Mouse (Mus musculus): ENCODE data around the gene Fndc3b. TPM values are rescaled to one million over a fixed set of nuclear protein-coding genes. Genes with fewer than 3 reads are reported as not detected.

Fndc3b gene
- polyA plus RNA-seq, 1 experiment from 2014 or later: 20.3 TPM

- Histone ChIP-seq H3K27me3 (no peaks in the 10 kb centered on the region), H3K36me3 (no peaks in the 10 kb centered on the region), H3K4me2 (no peak overlapping the region), H3K9me3 (no peaks in the 10 kb centered on the region), H3K4me1 (replicated peaks) (peaks cover 3% of the 10 kb centered on the region; the same call in 1 of the 2 replicates), H3K4me3 (replicated peaks) (no peak overlapping the region), H3K9ac (replicated peaks) (no peak overlapping the region), H3K27ac (no peak overlapping the region)
- 67% methylated on average over 5 of the region's 5 CpGs for WGBS
- ATAC-seq (ENCODE audit: insufficient number of reproducible peaks, insufficient read depth, low FRiP score, low TSS enrichment, low read depth): no peak
Measured at GRCm38 (mm10) chr3:27735113-27735512, 24.0 kb upstream of the Fndc3b start.

- no peak for ATAC-seq (ENCODE audit: insufficient number of reproducible peaks, insufficient read depth, low FRiP score, low TSS enrichment, low read depth)
- 81% methylated on average over 8 of the region's 8 CpGs for WGBS
- peaks cover 17% of the 10 kb centered on the region for H3K4me1 ChIP-seq (replicated peaks)
- no peak overlapping the region for H3K4me2 ChIP-seq
- no peaks in the 10 kb centered on the region for H3K9me3 ChIP-seq
- no peaks in the 10 kb centered on the region for H3K27me3 ChIP-seq
- H3K36me3 ChIP-seq: no peaks in the 10 kb centered on the region
- H3K9ac ChIP-seq (replicated peaks): no peak overlapping the region
- H3K4me3 ChIP-seq (replicated peaks): no peak overlapping the region
- no peak overlapping the region for H3K27ac ChIP-seq
Measured at GRCm38 (mm10) chr3:27728798-27729782, 18.0 kb upstream of the Fndc3b start.

GRCm38 (mm10) chr3:27728176-27728575 lies 17.1 kb upstream of the Fndc3b start:
- H3K4me1 ChIP-seq (replicated peaks): peaks cover 20% of the 10 kb centered on the region
- H3K27me3 ChIP-seq: no peaks in the 10 kb centered on the region
- H3K9me3 ChIP-seq: no peaks in the 10 kb centered on the region
- no peak overlapping the region for H3K4me3 ChIP-seq (replicated peaks)
- no peak overlapping the region for H3K27ac ChIP-seq
- H3K36me3 ChIP-seq: no peaks in the 10 kb centered on the region
- H3K4me2 ChIP-seq: no peak overlapping the region
- H3K9ac ChIP-seq (replicated peaks): no peak overlapping the region
- no peak for ATAC-seq (ENCODE audit: insufficient number of reproducible peaks, insufficient read depth, low FRiP score, low TSS enrichment, low read depth)
- WGBS: 11% methylated on average over 7 of the region's 7 CpGs

GRCm38 (mm10) chr3:27725752-27726151 lies 14.6 kb upstream of the Fndc3b start:
- no peak overlapping the region for H3K27ac ChIP-seq
- 67% methylated on average over 6 of the region's 6 CpGs for WGBS
- no peaks in the 10 kb centered on the region for H3K27me3 ChIP-seq
- no peak overlapping the region for H3K9ac ChIP-seq (replicated peaks)
- no peak overlapping the region for H3K4me2 ChIP-seq
- no peak for ATAC-seq (ENCODE audit: insufficient number of reproducible peaks, insufficient read depth, low FRiP score, low TSS enrichment, low read depth)
- no peaks in the 10 kb centered on the region for H3K36me3 ChIP-seq
- H3K4me1 ChIP-seq (replicated peaks): peaks cover 20% of the 10 kb centered on the region
- no peaks in the 10 kb centered on the region for H3K9me3 ChIP-seq
- H3K4me3 ChIP-seq (replicated peaks): no peak overlapping the region

- no peaks in the 10 kb centered on the region for H3K36me3 ChIP-seq
- no peaks in the 10 kb centered on the region for H3K27me3 ChIP-seq
- H3K4me2 ChIP-seq: no peak overlapping the region
- no peaks in the 10 kb centered on the region for H3K9me3 ChIP-seq
- no peak overlapping the region for H3K27ac ChIP-seq
- no peak overlapping the region for H3K4me3 ChIP-seq (replicated peaks)
- H3K4me1 ChIP-seq (replicated peaks): peaks cover 20% of the 10 kb centered on the region
- WGBS: 23% methylated on average over 8 of the region's 8 CpGs
- no peak overlapping the region for H3K9ac ChIP-seq (replicated peaks)
- 0 out of 2 replicates have a peak, but pooled peaks have one; percentile 56 for ATAC-seq (ENCODE audit: insufficient number of reproducible peaks, insufficient read depth, low FRiP score, low TSS enrichment, low read depth)
Measured at GRCm38 (mm10) chr3:27724208-27724607, 13.1 kb upstream of the Fndc3b start.

- Histone ChIP-seq H3K27me3 (0 out of 2 replicates have a peak, but pooled peaks cover 3% of the 10 kb centered on the region), H3K4me3 (replicated peaks) (no peak overlapping the region), H3K4me1 (replicated peaks) (peaks cover under 1% of the 10 kb centered on the region), H3K9me3 (no peaks in the 10 kb centered on the region), H3K36me3 (no peaks in the 10 kb centered on the region), H3K9ac (replicated peaks) (no peak overlapping the region), H3K4me2 (no peak overlapping the region), H3K27ac (no peak overlapping the region)
- ATAC-seq (ENCODE audit: insufficient number of reproducible peaks, insufficient read depth, low FRiP score, low TSS enrichment, low read depth): no peak
- WGBS: 80% methylated on average over 5 of the region's 5 CpGs
Measured at GRCm38 (mm10) chr3:27718829-27719365, 7.8 kb upstream of the Fndc3b start.

- no peaks in the 10 kb centered on the region for H3K9me3 ChIP-seq
- H3K36me3 ChIP-seq: no peaks in the 10 kb centered on the region
- H3K9ac ChIP-seq (replicated peaks): no peak overlapping the region
- H3K4me2 ChIP-seq: no peak overlapping the region
- H3K27me3 ChIP-seq: 0 out of 2 replicates have a peak, but pooled peaks cover 3% of the 10 kb centered on the region
- no peak for ATAC-seq (ENCODE audit: insufficient number of reproducible peaks, insufficient read depth, low FRiP score, low TSS enrichment, low read depth)
- peaks cover 2% of the 10 kb centered on the region; the same call in 1 of the 2 replicates for H3K4me1 ChIP-seq (replicated peaks)
- H3K27ac ChIP-seq: no peak overlapping the region
- WGBS: 58% methylated on average over 4 of the region's 4 CpGs
- H3K4me3 ChIP-seq (replicated peaks): no peak overlapping the region
Measured at GRCm38 (mm10) chr3:27713971-27714370, 2.9 kb upstream of the Fndc3b start.

GRCm38 (mm10) chr3:27712421-27712820 lies 1.3 kb upstream of the Fndc3b start:
- peaks cover 14% of the 10 kb centered on the region for H3K4me1 ChIP-seq (replicated peaks)
- no peak overlapping the region for H3K9ac ChIP-seq (replicated peaks)
- 76% methylated on average over 6 of the region's 6 CpGs for WGBS
- ATAC-seq (ENCODE audit: insufficient number of reproducible peaks, insufficient read depth, low FRiP score, low TSS enrichment, low read depth): no peak
- no peak overlapping the region for H3K27ac ChIP-seq
- no peak overlapping the region for H3K4me3 ChIP-seq (replicated peaks)
- H3K36me3 ChIP-seq: no peaks in the 10 kb centered on the region
- H3K4me2 ChIP-seq: no peak overlapping the region
- H3K27me3 ChIP-seq: 0 out of 2 replicates have a peak, but pooled peaks cover 3% of the 10 kb centered on the region
- no peaks in the 10 kb centered on the region for H3K9me3 ChIP-seq

GRCm38 (mm10) chr3:27709906-27710647 lies 1.0 kb downstream of the Fndc3b start:
- Histone ChIP-seq H3K4me2 (peak overlapping the region; percentile 72), H3K36me3 (no peaks in the 10 kb centered on the region), H3K4me1 (replicated peaks) (peaks cover 32% of the 10 kb centered on the region), H3K9ac (replicated peaks) (peak overlapping the region; percentile 93), H3K27ac (peak overlapping the region; percentile 98), H3K9me3 (no peaks in the 10 kb centered on the region), H3K4me3 (replicated peaks) (peak overlapping the region; percentile 86), H3K27me3 (0 out of 2 replicates have a peak, but pooled peaks cover under 1% of the 10 kb centered on the region)
- WGBS: 2% methylated on average over 80 of the region's 86 CpGs
- ATAC-seq (ENCODE audit: insufficient number of reproducible peaks, insufficient read depth, low FRiP score, low TSS enrichment, low read depth): peak; percentile 40

- WGBS: 1% methylated on average over 22 of the region's 22 CpGs
- H3K4me2 ChIP-seq: peak overlapping the region; percentile 72
- H3K4me1 ChIP-seq (replicated peaks): peaks cover 39% of the 10 kb centered on the region
- no peaks in the 10 kb centered on the region for H3K9me3 ChIP-seq
- peak overlapping the region; percentile 98 for H3K27ac ChIP-seq
- peak overlapping the region; percentile 93 for H3K9ac ChIP-seq (replicated peaks)
- peak overlapping the region; percentile 86 for H3K4me3 ChIP-seq (replicated peaks)
- ATAC-seq (ENCODE audit: insufficient number of reproducible peaks, insufficient read depth, low FRiP score, low TSS enrichment, low read depth): no peak
- no peaks in the 10 kb centered on the region for H3K36me3 ChIP-seq
- H3K27me3 ChIP-seq: no peaks in the 10 kb centered on the region
Measured at GRCm38 (mm10) chr3:27709096-27709905, 1.8 kb downstream of the Fndc3b start.
